Mouse (Mus musculus) kidney, postnatal 25 days (tissue): Measurements from ENCODE around the gene Prrg2.

Experiments
- DNase-seq, 2 experiments: peaks; one replicate each; pipeline ENCODE4 v3.0.0; 2021; ENCODE audit warnings: mixed read lengths in 2 of 2

The Prrg2 gene

DNA sequence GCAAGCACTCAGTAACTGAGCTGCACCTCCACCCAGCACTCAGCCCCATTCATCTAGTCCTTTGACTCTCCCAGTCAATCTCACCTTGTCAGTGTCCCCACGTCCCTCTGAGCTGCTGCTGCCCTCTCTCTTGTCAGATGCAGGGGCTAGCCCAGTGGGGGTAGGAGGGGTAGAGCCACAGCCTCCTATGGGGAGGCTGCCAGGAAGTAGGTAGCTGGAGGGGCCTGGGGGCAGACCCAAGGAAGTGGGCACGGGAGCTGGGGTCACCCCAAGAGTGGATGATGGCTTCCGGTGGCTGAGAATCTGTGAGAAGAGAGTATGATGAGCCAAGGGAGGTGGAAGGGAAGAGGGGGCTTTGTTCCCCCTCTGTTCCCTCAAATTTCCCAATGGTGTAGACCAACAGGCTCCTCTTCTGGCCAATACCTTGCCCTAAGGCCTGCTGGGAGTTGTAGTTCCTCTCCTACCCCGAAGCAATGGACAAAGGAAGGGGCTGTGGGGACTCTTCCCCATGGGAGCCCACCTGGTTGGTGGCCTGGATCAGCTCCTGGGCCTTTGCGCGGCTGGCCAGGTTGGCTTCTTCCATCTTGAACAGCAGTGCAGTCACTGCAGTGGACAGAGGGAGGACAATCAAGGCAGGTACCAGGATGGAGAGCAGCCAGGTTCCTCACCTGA is 57.0 kb downstream of the Prrg2 start:
- DNase-seq = no peak

DNA sequence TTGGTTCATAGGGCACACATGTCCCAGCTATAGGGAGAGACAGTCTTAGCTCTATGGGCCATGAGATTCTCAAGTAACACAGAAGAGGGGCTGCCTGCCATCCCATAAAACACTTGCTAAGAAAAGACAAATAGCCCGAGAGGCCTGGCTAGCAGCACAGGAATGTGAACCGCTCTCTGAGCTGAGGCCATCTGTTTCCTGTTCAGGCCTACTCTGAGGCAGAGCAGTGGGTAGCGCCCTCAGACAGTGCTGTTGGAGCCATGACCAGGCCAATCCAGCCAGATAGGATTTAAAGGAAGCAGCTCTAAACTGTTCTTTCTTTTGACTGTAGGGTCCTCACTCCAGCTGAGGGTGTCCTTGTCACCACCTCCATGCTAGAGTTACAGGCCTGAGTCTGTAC is 57.9 kb downstream of the Prrg2 start:
- no peak for DNase-seq
